Mouse (Mus musculus): ENCODE results near the gene Aicda. TPM values are rescaled to one million over a fixed set of nuclear protein-coding genes. Genes with fewer than 3 reads are reported as not detected.

The Aicda gene
- total RNA-seq, 2 experiments from 2014 or later = not detected

GRCm38 (mm10) chr6:122598014-122598413, 44.4 kb downstream of the Aicda start:
- ATAC-seq (replicated peaks; ENCODE audit: low FRiP score, poor library complexity, severe bottlenecking) = no peak

- no peak for ATAC-seq (replicated peaks; ENCODE audit: low FRiP score, poor library complexity, severe bottlenecking)
These were observed 44.8 kb downstream of the Aicda start for GRCm38 (mm10) chr6:122598436-122598835.

GRCm38 (mm10) chr6:122599054-122599737, 45.6 kb downstream of the Aicda start:
- no peak for ATAC-seq (replicated peaks; ENCODE audit: low FRiP score, poor library complexity, severe bottlenecking)

GRCm38 (mm10) chr6:122600066-122600646, 46.6 kb downstream of the Aicda start:
- ATAC-seq (replicated peaks; ENCODE audit: low FRiP score, poor library complexity, severe bottlenecking) = no peak

- no peak for ATAC-seq (replicated peaks; ENCODE audit: low FRiP score, poor library complexity, severe bottlenecking)
These were observed 47.4 kb downstream of the Aicda start for GRCm38 (mm10) chr6:122601031-122601430.

GRCm38 (mm10) chr6:122601615-122602014, 48.0 kb downstream of the Aicda start:
- ATAC-seq (replicated peaks; ENCODE audit: low FRiP score, poor library complexity, severe bottlenecking) = no peak

- ATAC-seq (replicated peaks; ENCODE audit: low FRiP score, poor library complexity, severe bottlenecking) = peak; percentile 94
These were observed 48.8 kb downstream of the Aicda start, which contains the start of gene Apobec1 for GRCm38 (mm10) chr6:122602242-122602991. Gene Apobec1 (minus strand): TSS chr6:122602444.

- ATAC-seq (replicated peaks; ENCODE audit: low FRiP score, poor library complexity, severe bottlenecking) = no peak
These were observed 49.4 kb downstream of the Aicda start for GRCm38 (mm10) chr6:122602992-122603322.

- ATAC-seq (replicated peaks; ENCODE audit: low FRiP score, poor library complexity, severe bottlenecking) = no peak
These were observed 50.7 kb downstream of the Aicda start for GRCm38 (mm10) chr6:122604260-122604659.

- 0 out of 2 replicates have a peak, but pooled peaks have one; percentile 45 for ATAC-seq (replicated peaks; ENCODE audit: low FRiP score, poor library complexity, severe bottlenecking)
These were observed 51.9 kb downstream of the Aicda start for GRCm38 (mm10) chr6:122605483-122605882.

- ATAC-seq (replicated peaks; ENCODE audit: low FRiP score, poor library complexity, severe bottlenecking) = no peak
These were observed 53.1 kb downstream of the Aicda start for GRCm38 (mm10) chr6:122606661-122607060.

GRCm38 (mm10) chr6:122607700-122608099, 54.1 kb downstream of the Aicda start:
- no peak for ATAC-seq (replicated peaks; ENCODE audit: low FRiP score, poor library complexity, severe bottlenecking)

GRCm38 (mm10) chr6:122608434-122609376, 55.1 kb downstream of the Aicda start:
- ATAC-seq (replicated peaks; ENCODE audit: low FRiP score, poor library complexity, severe bottlenecking) = no peak

GRCm38 (mm10) chr6:122609377-122609728, 55.8 kb downstream of the Aicda start:
- peak; percentile 40 for ATAC-seq (replicated peaks; ENCODE audit: low FRiP score, poor library complexity, severe bottlenecking)

GRCm38 (mm10) chr6:122609771-122610170, 56.2 kb downstream of the Aicda start, which contains the start of gene Gdf3:
Gene Gdf3 (minus strand): TSS chr6:122610087.
- ATAC-seq (replicated peaks; ENCODE audit: low FRiP score, poor library complexity, severe bottlenecking) = peak; percentile 68

- no peak for ATAC-seq (replicated peaks; ENCODE audit: low FRiP score, poor library complexity, severe bottlenecking)
These were observed 58.8 kb downstream of the Aicda start for GRCm38 (mm10) chr6:122612426-122612825.
